Mouse (Mus musculus): ENCODE measurements around the gene Gstt2. TPM values are rescaled to one million over a fixed set of nuclear protein-coding genes. Genes with fewer than 3 reads are reported as not detected.
A peak's percentile ranks its signal among the peaks of the same experiment; 100 is the strongest.
"Not testable (repeated sequence)": the region's sequence is repeated elsewhere in the genome, so short reads cannot be mapped to it uniquely, and the experiment has no call there.

The Gstt2 gene
- polyA plus RNA-seq, 1 experiment from 2014 or later = 39.2 TPM

DNA sequence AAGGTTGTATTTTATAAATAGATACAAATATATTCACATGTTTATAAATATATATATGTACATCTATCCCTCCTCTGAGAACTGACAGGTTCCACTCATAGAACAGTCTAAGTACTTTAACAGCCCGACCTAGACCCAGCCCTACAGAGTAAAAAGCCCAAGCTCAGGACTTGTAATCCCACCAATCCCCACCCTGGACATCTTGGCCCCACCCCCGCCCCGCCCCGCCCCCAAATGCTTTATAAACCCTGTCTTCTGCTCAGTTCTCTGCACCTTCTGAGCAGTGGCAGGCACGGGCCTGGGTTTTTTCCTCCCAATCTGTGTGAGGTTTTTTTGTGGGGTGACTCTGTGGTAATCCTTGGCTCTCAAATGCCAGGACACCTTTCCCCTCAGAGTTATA lies 16.9 kb upstream of the Gstt2 start:
- 35% methylated on average over 5 of the region's 5 CpGs for WGBS (ENCODE audit: insufficient replicate concordance)
- no peak for DNase-seq
- no peak for ATAC-seq (ENCODE audit: low read depth)
- no peaks in the 10 kb centered on the region for H3K9me3 ChIP-seq (replicated peaks)
- H3K4me2 ChIP-seq = no peak overlapping the region
- H3K4me1 ChIP-seq (replicated peaks) = peaks cover 29% of the 10 kb centered on the region
- no peak overlapping the region for H3K27ac ChIP-seq
- peaks cover 18% of the 10 kb centered on the region for H3K27me3 ChIP-seq
- H3K4me3 ChIP-seq (replicated peaks) = no peak overlapping the region
- H3K9ac ChIP-seq = no peak overlapping the region
- H3K36me3 ChIP-seq = peaks cover 18% of the 10 kb centered on the region

DNA sequence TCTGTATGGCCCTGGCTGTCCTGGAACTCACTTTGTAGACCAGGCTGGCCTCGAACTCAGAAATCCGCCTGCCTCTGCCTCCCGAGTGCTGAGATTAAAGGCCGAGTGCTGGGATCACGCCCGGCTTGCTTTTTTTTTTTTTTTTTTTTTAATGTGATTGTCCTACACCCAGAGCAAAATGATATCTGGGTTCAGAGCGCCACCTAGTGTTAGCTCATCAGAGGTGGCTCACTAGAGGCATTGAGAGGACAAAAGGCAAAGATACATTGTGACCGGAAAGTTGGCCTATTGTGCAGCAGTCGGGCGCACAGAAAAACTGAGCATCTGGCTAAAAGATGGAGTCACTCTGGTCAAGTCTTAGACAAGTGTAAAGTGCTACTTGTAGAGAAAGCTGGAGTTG lies 16.2 kb upstream of the Gstt2 start:
- Histone ChIP-seq H3K36me3 (peaks cover 16% of the 10 kb centered on the region), H3K4me3 (replicated peaks) (no peak overlapping the region), H3K27ac (no peak overlapping the region), H3K27me3 (peaks cover 18% of the 10 kb centered on the region), H3K4me1 (replicated peaks) (peaks cover 23% of the 10 kb centered on the region), H3K9me3 (replicated peaks) (no peaks in the 10 kb centered on the region), H3K4me2 (no peak overlapping the region), H3K9ac (no peak overlapping the region)
- 19% methylated on average over 10 of the region's 10 CpGs for WGBS (ENCODE audit: insufficient replicate concordance)
- DNase-seq (peak; percentile 68), ATAC-seq (ENCODE audit: low read depth) (peak; percentile 57)

DNA sequence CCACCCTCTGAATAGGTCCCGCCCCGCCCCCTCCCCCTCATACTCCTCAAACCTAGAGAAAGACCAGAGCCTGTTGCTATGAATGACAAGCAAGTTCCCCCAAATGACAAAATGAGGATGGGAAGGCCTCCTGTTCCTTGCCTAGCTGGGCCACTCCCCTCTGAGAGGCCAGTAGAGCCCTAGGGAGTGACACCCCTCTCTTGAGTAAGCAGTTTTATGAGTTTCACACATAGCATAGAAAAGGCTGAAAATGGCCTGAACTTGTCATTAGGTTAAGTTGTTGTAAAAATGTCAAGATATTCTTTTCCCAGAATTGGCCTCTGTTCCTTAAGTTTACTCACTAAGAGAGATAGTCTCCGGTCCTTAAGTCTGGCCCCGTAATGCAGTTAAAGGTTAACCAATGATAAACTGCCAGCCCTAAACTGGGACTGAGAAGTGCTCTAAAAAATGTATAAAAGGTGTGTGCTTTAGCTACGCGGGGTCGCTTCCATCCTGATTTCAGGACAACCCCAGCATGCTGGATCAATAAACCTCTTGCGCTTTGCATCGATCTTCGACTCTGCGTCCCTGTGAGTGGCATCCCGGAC lies 15.4 kb upstream of the Gstt2 start:
- no peak overlapping the region for H3K4me3 ChIP-seq (replicated peaks)
- peaks cover 18% of the 10 kb centered on the region for H3K27me3 ChIP-seq
- peaks cover 18% of the 10 kb centered on the region for H3K4me1 ChIP-seq (replicated peaks)
- peaks cover 8% of the 10 kb centered on the region for H3K36me3 ChIP-seq
- peak; percentile 28; the same call in 1 of the 2 replicates for ATAC-seq (ENCODE audit: low read depth)
- WGBS (ENCODE audit: insufficient replicate concordance) = 76% methylated on average over 12 of the region's 12 CpGs
- no peak overlapping the region for H3K4me2 ChIP-seq
- H3K9me3 ChIP-seq (replicated peaks) = no peaks in the 10 kb centered on the region
- H3K9ac ChIP-seq = no peak overlapping the region
- no peak for DNase-seq
- H3K27ac ChIP-seq = peak overlapping the region; percentile 50; the same call in 1 of the 2 replicates

DNA sequence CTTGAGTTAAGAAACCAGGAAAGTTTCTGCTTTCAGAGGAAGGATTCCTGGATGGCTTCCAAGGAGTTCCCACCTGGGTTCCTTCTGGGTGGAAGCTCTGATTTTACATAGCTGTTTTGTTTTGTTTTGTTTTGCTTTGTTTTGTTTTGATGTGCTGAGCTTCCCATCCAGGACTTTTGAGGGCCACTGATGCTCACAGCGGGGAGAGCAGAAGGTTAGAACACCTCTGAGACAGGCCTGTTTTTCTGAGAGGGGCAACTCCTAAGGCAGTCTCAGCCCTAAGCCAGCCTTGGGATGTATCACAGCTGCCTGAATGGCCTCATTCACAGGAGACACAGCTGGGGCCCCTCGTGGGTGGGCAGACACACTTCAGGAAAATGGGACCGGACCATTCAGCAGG lies 14.5 kb upstream of the Gstt2 start:
- no peak overlapping the region for H3K4me2 ChIP-seq
- 50% methylated on average over 3 of the region's 3 CpGs for WGBS (ENCODE audit: insufficient replicate concordance)
- H3K4me3 ChIP-seq (replicated peaks) = no peak overlapping the region
- no peak overlapping the region for H3K27ac ChIP-seq
- H3K36me3 ChIP-seq = no peaks in the 10 kb centered on the region
- no peaks in the 10 kb centered on the region for H3K9me3 ChIP-seq (replicated peaks)
- H3K9ac ChIP-seq = no peak overlapping the region
- DNase-seq = no peak
- peaks cover 11% of the 10 kb centered on the region; the same call in 1 of the 2 replicates for H3K4me1 ChIP-seq (replicated peaks)
- H3K27me3 ChIP-seq = peaks cover 18% of the 10 kb centered on the region
- no peak for ATAC-seq (ENCODE audit: low read depth)

DNA sequence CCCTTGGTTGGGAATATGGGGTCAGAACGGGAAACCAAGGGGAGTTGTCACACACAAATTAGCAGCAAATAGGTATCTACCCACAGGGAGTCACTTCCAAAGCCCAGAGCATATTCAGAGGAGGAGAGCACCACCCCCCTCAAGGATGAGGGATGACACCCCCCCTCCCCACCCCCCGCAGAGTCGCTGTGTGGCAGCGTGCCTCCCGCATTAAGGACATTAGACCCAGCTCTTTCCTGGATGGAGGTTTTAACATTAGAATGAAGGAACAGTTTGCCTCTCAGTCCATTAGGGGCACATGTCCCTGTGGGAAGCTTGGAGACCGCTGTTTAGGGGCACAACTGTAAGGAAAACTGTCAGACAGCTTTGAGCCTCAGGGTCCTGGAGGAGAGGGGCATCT lies 13.9 kb upstream of the Gstt2 start:
- 14% methylated on average over 6 of the region's 6 CpGs for WGBS (ENCODE audit: insufficient replicate concordance)
- no peak overlapping the region for H3K9ac ChIP-seq

DNA sequence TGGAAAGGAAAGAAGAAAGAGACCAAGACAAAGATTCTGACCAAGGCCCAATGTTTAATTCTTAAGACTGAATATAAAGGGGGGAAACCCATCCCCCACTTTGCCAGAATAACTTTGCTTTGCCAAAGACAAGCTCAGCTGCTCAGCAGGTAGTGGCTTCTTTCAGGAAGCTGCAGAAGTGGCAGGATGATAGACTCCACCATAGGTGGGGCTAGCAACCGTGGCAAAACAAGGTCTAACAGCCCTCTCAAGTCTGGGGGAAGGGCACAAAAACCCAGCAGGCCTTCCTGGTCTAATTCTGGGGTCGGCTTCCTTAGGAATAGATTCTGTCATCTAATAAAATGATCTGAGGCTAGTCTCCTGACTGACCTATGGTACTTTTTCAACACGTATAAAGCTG lies 11.2 kb upstream of the Gstt2 start:
- 33% methylated on average over 3 of the region's 3 CpGs for WGBS (ENCODE audit: insufficient replicate concordance)

More for the DNA sequence above, 13.9 kb upstream of the Gstt2 start:
- Histone ChIP-seq H3K4me3 (replicated peaks) (no peak overlapping the region), H3K27ac (no peak overlapping the region), H3K9me3 (replicated peaks) (no peaks in the 10 kb centered on the region), H3K4me1 (replicated peaks) (peaks cover 17% of the 10 kb centered on the region), H3K4me2 (no peak overlapping the region), H3K36me3 (no peaks in the 10 kb centered on the region), H3K27me3 (peaks cover 18% of the 10 kb centered on the region)
- no peak for DNase-seq
- ATAC-seq (ENCODE audit: low read depth) = no peak

DNA sequence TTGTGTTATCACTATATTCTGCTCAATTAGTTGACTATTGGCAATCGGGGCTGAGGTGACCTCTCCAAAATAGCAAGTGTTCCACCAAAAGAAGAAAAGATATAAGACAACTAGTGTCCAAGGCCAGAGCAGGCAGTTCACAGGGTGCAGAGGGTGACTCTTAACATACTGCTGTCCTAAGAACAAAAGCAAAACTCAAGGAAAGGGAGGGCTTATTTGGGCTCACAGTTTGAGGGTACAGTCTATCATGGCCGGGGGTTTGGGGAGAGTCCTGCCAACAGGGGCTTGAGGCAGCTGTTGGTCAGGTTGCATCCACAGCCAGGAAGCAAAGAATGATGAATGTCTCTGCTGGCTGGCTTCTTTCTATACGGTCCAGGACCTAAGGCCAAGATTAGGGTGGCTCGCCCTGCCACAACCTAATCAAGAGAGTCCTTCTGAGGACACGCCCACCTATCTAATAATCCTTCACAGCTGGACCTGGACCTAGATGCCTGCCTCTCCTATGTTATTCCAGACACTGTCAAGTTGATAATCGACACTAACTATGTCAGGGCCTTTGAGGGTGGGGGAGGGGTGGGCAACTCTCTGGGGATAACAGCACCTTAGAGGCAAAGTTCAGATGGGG lies 8.2 kb upstream of the Gstt2 start:
- DNase-seq (peak; percentile 71), ATAC-seq (ENCODE audit: low read depth) (peak; percentile 98)
- no peaks in the 10 kb centered on the region for H3K9me3 ChIP-seq (replicated peaks)
- WGBS (ENCODE audit: insufficient replicate concordance) = 23% methylated on average over 6 of the region's 6 CpGs
- H3K4me2 ChIP-seq = peak overlapping the region; percentile 61
- peaks cover 31% of the 10 kb centered on the region for H3K4me1 ChIP-seq (replicated peaks)
- peak overlapping the region; percentile 86 for H3K27ac ChIP-seq
- H3K4me3 ChIP-seq (replicated peaks) = 0 out of 2 replicates have a peak overlapping the region, but pooled peaks have one; percentile 6
- peak overlapping the region; percentile 53 for H3K9ac ChIP-seq
- no peaks in the 10 kb centered on the region for H3K27me3 ChIP-seq
- H3K36me3 ChIP-seq = no peaks in the 10 kb centered on the region

More for the DNA sequence above, 11.2 kb upstream of the Gstt2 start:
- H3K9me3 ChIP-seq (replicated peaks) = no peaks in the 10 kb centered on the region
- DNase-seq = no peak
- no peak overlapping the region for H3K9ac ChIP-seq
- H3K4me2 ChIP-seq = no peak overlapping the region
- no peak overlapping the region for H3K27ac ChIP-seq
- no peak overlapping the region for H3K4me3 ChIP-seq (replicated peaks)
- H3K36me3 ChIP-seq = no peaks in the 10 kb centered on the region
- no peak for ATAC-seq (ENCODE audit: low read depth)
- H3K27me3 ChIP-seq = peaks cover 18% of the 10 kb centered on the region
- peaks cover 37% of the 10 kb centered on the region for H3K4me1 ChIP-seq (replicated peaks)

DNA sequence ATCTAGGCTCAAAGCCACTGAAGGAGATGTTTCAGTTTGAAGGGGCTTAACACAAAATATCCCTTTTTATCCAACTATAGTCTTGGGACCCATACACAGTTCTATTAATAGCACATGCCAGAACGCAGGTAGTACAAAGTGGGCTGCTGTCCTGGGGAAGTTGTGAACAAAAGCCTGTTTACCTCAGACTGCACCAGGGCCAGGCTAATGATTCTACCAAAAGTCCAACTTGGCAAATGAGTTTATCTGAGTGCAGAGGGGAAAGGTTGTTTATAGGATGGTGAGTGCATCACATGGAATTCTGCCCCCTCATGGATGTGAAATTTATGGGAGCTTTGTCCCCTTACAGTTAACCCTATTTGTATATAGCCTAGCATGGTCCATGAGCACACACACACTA lies 7.6 kb upstream of the Gstt2 start:
- no peak for DNase-seq
- Histone ChIP-seq H3K4me2 (peak overlapping the region; percentile 61), H3K27me3 (no peaks in the 10 kb centered on the region), H3K4me1 (replicated peaks) (peaks cover 31% of the 10 kb centered on the region), H3K9me3 (replicated peaks) (no peaks in the 10 kb centered on the region), H3K36me3 (no peaks in the 10 kb centered on the region), H3K4me3 (replicated peaks) (no peak overlapping the region), H3K27ac (peak overlapping the region; percentile 86), H3K9ac (peak overlapping the region; percentile 53)
- 59% methylated on average over 1 of the region's 1 CpGs for WGBS (ENCODE audit: insufficient replicate concordance)
- ATAC-seq (ENCODE audit: low read depth) = no peak

DNA sequence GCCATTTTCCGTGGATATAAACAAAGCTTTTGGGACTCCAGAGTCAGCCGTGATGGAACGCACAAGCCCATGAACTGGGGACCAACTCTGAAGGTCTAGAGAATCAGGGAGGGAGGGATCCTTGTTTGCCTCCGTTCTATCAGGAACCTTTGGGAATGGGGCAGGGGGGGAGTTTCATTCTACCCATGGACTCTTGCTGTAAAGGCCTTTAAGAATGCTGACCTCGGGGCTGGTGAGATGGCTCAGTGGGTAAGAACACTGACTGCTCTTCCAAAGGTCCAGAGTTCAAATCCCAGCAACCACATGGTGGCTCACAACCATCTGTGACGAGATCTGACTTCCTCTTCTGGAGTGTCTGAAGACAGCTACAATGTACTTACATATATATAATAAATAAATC lies 6.7 kb upstream of the Gstt2 start:
- H3K9ac ChIP-seq; H3K4me3 ChIP-seq (replicated peaks); ATAC-seq (ENCODE audit: low read depth); H3K36me3 ChIP-seq; DNase-seq; H3K27ac ChIP-seq; H3K4me2 ChIP-seq; H3K27me3 ChIP-seq; H3K9me3 ChIP-seq (replicated peaks): not testable (repeated sequence)
- H3K4me1 ChIP-seq (replicated peaks) = peaks cover 31% of the 10 kb centered on the region
- WGBS (ENCODE audit: insufficient replicate concordance) = 70% methylated on average over 6 of the region's 6 CpGs

DNA sequence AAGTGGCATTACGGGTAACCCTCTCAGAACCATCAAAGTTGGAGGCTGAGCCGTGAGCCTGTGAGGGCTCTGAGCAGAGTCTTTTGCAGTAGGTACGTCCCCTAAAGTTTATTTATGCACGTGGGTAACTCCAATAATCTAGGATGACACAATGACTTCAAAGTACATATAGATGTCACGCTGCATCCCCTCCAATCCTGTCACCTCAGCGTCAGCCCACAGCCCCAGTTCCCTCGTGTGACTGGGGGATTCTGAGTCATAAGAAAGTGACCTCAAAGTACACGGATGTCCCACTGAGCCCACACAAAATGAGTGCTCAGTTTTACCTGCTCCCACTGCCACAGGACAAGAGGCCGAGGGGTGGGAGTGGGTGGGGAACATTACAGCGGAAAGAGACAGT lies 1.9 kb upstream of the Gstt2 start:
- Histone ChIP-seq H3K9ac (no peak overlapping the region), H3K36me3 (no peaks in the 10 kb centered on the region), H3K4me3 (replicated peaks) (no peak overlapping the region), H3K9me3 (replicated peaks) (no peaks in the 10 kb centered on the region), H3K27ac (no peak overlapping the region), H3K27me3 (peaks cover 6% of the 10 kb centered on the region), H3K4me1 (replicated peaks) (peaks cover 44% of the 10 kb centered on the region), H3K4me2 (no peak overlapping the region)
- 73% methylated on average over 10 of the region's 10 CpGs for WGBS (ENCODE audit: insufficient replicate concordance)
- ATAC-seq (ENCODE audit: low read depth) (no peak), DNase-seq (no peak)

DNA sequence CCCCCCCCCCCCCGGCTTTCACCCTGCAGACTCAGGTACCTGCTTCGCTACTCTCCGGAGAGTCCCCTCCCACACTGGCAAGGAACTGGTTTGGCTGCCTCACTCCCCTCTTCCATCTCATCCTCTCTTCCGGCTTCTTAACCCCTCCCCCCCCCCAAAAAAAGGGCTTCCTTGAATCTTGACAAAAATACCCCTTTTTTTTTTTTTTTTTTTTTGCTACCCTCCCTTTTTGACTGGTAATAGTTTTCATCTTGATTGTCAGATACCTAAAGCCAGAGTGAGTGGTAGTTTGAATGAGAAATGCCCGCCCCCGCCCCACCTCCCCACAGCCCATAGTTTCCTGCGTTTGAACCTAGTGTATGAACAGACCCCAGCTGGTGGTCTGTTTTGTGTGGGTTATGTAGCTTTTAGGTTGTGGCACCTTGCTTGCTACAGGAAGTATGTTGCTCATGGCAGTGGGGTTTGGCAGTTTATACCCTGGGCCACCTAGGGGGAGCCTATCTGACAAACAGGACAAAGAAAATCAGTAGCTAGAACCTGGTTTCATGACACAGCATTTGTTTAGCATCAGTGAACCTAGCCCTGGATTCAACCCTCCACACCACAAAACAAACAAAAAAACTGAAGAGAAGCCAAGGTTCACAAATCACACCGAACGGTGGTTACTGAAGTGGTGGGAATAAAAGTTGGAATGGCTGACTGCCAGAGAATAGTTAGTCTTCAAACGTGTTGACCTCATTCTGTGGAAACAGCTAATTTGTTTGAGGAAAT lies 1.3 kb downstream of the Gstt2 start:
- Histone ChIP-seq H3K27ac (peak overlapping the region; percentile 86), H3K4me2 (peak overlapping the region; percentile 80), H3K9ac (peak overlapping the region; percentile 79), H3K4me1 (replicated peaks) (peaks cover 60% of the 10 kb centered on the region), H3K36me3 (no peaks in the 10 kb centered on the region), H3K4me3 (replicated peaks) (peak overlapping the region; percentile 67), H3K9me3 (replicated peaks) (no peaks in the 10 kb centered on the region), H3K27me3 (peaks cover 21% of the 10 kb centered on the region)
- 17% methylated on average over 9 of the region's 10 CpGs for WGBS (ENCODE audit: insufficient replicate concordance)
- DNase-seq (no peak), ATAC-seq (ENCODE audit: low read depth) (no peak)

Data from liver, embryonic 13.5 days (tissue).